Mouse (Mus musculus): ENCODE measurements around the gene Gfpt1.

Gfpt1 gene

DNA sequence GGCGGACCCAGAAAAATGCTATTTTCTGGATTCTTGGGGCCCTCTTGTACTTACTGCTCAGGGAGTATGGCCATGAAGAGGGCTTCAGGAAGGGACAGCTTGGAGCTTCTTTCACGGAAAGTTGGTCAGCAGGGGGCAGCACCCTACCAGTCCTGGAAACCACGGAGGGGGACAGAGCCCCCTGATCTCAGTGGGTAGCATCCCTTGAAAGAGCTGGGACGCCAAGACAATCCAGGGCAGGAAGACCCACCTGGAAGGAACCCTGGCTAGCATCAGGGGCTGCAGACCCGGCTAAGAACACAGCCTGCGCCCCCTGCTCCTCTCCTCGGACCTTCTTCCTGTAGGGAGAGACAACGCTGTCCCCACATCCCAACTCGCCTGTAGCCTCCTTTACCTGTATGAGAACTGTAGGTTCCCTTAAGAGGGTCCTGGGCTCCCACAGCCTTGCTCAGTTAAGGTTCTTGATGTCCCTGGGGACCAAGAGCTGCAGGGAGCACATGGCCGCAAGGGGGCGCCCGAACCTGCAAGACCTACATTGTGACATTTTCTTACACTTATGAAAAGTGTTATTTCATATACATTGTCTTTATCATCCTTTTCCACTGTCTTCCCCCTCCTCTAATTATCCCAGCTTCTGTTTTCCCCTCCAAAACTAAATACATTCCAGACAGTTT is 58.8 kb downstream of the Gfpt1 start:
- DNase-seq (ENCODE audit: low read depth, low spot score) = peak; percentile 77

DNA sequence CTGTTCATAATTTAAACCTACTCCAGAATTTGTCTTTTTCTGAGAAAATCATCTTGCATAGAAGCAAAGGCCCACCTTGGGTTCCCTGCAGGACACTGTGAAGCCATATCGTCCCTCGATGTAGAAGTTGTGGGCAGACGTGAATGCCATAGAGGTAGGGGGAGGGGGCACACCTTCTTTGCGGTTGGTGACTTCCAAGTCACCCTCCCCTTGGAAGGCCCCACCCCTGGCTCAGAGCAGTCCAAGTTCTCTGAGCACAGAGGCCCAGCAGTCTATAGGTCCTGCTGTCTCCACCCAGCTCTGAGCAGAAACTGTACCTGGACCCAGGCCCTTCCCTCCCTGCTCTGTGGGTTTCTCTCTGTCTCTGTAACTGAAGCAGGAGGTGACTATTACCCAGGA is 59.3 kb downstream of the Gfpt1 start:
- DNase-seq (ENCODE audit: low read depth, low spot score) = peak; percentile 17

DNA sequence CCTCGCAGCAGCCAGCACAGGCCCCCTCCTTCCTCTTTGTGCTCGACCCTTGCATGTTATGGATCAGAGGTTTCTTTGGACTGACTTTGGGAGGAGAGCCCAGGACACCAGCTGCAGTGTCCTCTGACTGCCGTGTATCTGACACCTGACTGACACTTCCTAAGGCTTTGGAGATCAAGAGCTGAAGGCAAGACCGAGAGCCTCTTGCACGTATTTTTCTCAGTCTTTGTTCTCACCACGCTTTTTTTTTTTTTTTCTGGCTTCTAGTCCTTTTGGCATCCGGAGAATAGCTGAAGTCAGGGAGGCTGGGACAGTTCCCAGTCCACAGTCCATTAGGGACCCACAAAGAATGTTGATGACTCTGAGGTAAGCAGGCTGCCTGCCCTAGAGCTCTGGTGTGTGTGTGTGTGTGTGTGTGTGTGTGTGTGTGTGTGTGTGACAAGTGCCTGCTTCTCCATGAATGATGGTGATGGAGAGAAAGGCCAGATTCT is 59.8 kb downstream of the Gfpt1 start:
- DNase-seq (ENCODE audit: low read depth, low spot score) = no peak

DNA sequence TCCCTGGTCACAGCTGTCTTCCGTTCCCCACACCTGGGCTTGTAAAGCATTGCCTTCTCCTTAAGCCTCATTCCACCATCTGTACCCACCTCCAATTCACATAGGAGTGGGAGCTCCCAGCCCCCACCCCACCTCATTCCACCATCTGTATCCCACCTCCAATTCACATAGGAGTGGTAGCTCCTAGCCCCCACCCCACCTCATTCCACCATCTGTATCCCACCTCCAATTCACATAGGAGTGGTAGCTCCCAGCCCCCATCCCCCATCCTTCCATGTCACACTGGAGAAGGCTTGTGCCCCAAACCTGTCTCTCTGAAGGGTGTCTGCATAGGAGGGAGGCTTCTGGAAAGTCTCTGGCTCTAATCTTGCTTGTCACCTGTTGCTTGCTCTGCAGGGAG is 60.7 kb downstream of the Gfpt1 start:
- peak; percentile 31 for DNase-seq (ENCODE audit: low read depth, low spot score)

DNA sequence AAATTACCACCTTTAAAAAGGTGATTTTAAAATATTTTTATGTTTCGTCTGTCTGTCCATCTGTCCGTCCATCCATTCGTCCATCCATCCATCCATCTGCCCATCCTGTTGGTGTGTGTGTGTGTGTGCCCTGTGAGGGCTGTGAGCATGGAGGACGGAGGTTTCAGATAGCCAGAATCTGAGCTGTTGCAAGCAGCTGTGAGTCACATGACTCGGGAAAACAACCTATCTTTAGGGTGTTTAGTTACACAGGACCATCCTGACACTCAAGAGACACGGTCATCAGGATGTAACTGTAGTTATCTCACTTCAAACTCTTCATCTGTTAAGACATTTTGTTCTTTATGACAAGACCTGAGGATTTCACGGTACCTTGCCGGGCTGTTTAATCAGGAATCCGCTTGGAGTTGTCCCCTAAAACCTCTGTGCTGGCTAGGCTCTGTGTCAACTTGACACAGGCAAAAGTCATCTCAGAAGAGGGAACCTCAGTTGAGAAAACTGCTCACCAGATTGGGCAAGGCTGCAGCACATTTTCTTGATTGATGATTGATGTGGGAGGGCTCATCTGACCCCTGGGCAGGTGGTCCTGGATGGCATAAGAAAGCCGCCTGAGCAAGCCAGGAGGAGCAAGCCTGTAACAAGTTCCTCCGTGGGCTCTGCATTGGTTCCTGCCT is 61.6 kb downstream of the Gfpt1 start, which contains the start of gene D6Ertd527e:
Gene D6Ertd527e, plus strand, starts transcription at position 624 of the 674 bp plus-strand sequence.
- DNase-seq (ENCODE audit: low read depth, low spot score) = no peak

DNA sequence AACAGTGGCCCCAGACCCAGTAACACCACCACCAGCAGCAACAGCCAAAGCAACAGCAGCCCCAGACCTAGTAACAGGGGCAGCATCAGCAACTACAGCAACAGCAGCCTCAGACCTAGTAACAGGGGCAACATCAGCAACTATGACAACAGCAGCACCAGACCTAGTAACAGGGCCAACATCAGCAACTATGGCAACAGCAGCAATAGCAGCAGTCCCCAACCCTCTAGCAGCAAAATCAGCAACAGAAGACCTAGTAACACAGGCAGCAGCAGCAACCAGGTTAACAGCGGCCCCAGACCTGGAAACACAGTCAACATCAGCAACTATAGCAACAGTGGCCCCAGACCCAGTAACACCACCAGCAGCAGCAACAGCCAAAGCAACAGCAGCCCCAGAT is 68.8 kb downstream of the Gfpt1 start:
- no peak for DNase-seq (ENCODE audit: low read depth, low spot score)

DNA sequence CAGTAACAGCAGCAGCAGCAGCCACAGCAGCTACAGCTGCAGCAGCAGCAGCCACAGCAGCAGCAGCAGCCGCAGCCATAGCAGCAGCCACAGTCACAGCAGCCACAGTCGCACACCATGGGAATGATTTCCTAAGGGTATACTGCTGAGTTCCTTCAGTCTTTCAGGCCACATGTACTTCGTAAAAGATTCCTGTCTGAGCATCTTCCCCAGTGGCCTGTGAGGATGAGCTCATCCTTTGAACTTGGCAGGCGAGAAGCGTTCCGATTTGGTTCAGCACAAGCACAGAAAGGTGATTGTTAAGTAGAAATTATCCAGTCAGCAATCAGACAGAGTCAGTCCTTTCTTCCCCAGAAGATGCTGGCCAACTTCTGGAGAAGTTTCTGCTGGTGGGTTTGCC is 69.5 kb downstream of the Gfpt1 start:
- no peak for DNase-seq (ENCODE audit: low read depth, low spot score)

DNA sequence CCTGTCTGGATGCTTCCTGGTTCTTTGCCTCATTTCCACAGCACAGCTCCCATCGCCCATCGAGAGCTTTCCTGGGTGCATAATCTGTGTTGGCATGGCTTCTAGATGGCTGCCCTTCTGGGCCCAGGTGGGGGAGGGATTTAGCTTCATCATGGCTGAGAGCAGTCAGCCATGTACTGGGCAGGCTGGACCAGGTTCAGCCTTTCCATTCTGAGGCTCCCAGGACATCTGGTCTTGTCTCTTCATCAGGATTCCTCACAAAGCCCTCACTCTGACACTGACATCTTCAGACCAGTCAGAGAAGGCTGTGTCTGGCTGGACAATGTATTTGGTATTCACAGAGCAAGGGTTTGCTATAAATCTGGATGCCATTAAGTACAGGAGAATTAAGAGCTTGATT is 73.3 kb downstream of the Gfpt1 start:
- DNase-seq (ENCODE audit: low read depth, low spot score) = no peak

DNA sequence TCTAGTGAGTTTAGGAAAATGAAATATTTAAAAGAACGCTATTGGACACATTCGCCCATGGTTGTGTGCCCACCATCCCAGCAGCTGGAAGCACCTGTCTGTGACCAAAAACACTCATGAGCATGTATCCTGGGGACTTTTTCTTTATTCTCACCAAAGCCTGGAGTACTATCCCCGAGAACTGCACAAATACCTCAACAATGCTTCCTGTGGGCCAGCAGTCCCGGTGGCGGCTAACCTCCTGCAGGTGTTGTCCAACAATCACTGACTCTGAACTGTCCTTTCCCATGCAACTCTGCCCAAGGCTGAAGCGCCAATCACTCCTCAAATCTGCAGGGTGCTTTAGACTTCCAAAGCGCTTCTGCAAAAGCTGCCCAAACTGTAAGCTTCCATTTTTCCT is 74.0 kb downstream of the Gfpt1 start:
- DNase-seq (ENCODE audit: low read depth, low spot score) = no peak

DNA sequence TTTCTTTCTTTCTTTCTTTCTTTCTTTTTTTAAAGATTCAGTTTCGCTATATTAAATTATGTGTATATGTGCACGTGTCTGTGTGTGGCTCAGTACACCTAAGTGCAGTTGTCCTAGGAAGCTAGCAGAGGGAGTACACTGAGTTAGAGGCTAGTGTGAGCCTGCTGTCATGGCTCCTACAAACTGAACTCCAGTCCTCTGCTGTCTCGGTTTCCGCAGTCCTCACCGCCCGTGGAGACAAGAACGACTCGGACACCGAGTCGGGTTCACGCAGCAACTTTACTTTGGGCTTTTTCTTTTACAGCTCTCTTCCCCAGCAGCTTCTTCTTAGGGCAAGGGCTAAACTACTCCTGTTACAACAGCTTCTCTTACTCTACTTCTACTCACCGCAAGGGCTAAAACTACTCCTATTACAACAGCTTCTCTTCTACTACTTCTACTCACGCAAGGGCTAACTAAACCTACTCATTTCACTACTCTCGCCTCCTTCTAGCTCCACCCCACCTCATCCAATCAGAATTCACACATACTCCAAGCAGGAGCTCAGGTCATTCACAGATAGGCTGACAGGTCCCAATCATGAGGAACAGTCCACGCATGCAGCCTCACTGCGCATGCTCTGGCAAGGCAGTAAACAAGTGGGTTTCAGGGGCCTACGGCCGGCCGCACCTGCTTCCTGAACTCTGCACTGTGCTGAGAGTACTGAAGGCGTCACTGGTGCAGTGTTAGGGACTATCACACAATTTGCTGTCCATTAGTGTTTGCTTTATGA is 76.6 kb downstream of the Gfpt1 start:
- no peak for DNase-seq (ENCODE audit: low read depth, low spot score)

DNA sequence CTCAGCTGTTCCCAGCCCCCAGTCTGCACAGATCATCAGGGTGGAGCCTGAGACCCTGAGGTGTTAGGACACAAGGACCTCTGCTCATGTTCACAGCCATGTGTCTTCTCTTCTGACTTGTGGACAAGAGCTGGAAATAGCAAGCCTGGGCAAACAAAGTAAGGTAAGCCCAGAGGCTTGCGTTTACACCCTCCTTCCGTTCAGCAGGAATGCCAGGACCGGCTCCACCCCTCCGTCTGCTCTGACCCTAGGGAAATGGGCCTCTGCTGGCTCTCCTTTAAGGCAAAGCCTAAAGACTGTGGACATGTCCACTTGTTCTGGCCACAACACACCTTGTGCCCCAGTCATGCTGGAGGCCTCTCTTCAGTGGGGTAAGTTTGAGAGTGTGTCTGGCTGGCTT is 77.3 kb downstream of the Gfpt1 start:
- no peak for DNase-seq (ENCODE audit: low read depth, low spot score)

DNA sequence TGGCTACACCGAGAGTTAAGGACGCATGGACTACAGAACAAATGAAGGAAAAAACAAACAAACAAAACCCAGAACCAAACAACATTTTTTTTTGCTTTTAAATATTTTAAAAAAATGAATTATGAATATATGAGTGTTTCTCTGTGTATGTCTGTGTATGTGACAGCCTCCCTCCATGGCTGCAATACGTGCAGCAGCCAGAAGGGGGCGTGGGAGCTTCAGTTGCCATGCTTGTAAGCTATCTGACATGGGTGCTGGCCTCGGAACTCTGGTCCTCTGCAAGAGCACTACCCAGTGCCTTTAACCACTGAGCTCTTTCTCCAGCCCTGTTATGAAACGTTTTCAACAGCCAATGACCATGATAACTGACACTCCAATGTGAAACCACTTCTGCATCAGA is 78.0 kb downstream of the Gfpt1 start:
- DNase-seq (ENCODE audit: low read depth, low spot score) = no peak

DNA sequence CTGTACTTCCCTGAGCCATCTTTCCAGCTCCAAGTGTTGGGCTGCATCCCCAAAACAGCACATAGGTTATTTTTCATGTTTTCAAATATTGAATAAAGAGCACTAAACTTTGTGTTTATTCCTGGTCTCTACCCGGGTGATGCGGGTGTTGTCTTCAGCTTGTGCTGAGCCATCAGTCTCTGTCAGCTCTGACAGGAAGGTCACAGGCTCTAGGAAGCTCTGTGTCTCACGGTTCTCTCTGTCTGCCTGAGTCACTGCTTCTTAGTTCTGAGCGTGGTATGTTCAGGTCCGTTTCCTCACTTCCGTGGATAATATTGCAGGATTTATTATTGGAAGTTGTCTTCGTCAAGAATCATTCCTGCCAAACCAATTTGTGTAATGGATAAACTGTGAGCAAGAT is 79.3 kb downstream of the Gfpt1 start:
- no peak for DNase-seq (ENCODE audit: low read depth, low spot score)

DNA sequence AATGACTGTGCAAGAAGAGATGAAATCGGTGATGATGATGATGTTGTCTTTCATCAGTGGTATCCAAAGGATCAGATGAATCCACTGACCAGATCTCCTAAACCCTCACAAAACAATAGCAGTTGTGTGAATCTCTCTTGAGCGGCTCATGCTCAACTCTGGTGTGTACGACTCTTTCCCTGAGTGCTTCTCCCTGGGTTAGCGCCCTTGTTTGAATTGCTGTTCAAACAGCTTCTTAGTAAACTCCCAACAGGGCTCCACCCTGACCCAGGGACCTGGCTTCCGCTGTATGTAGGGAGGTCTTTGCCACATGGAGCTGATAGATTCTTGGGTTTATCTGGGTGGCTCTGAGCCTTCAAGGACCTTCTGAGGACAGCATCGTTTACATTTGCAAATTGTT is 80.8 kb downstream of the Gfpt1 start:
- DNase-seq (ENCODE audit: low read depth, low spot score) = no peak

DNA sequence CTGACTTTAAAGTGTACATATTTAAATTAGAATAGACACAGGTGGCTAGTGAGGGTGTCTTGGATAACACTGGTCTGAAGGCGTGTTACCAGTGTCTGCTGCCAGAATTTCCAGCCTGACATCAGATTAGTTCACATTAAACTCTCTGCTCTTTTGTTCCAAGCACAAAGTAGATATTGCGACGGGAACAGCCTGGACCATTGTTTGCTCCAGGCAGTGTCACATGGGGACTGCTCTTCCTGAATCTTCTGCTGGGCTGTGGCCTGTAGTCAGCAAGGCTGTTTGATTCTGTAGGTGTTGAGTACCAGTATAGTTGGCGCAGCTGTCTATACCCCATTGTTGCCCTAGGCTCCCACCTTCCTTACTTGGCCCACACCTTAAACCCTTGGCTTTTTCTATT is 81.3 kb downstream of the Gfpt1 start:
- DNase-seq (ENCODE audit: low read depth, low spot score) = no peak

DNA sequence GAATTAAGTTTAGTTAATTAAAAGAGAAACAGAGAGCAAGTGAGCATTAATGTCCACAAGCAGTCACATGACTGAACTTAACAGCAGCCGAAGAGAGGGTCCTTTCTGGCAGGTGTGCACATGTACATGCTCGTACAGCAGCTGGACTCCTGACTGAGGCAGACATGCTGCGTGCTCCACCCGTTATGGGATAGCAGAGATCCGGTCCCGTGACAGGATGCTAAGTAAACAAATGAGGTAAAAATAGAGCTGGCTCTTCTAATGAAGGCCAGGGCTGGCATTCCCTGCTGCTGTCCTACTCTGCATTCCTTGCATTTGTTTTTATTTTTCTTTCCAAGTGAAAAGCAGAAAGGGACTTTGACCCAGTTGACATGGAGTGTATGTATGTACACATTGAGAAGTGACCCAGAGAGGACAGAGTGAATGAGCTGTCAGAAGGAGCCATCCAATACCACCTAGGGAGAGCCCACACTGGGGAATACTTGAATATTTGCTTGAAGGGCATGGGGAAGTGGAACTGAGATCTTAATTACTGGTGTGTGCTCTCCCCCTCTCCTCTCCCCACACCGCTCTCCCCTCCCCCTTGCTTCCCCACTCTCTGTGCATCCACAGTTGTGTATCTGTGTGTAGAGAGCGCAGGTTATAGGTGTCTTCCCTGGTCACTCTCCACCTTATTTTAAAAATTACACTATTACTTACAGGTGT is 84.6 kb downstream of the Gfpt1 start:
- DNase-seq (ENCODE audit: low read depth, low spot score) = no peak

DNA sequence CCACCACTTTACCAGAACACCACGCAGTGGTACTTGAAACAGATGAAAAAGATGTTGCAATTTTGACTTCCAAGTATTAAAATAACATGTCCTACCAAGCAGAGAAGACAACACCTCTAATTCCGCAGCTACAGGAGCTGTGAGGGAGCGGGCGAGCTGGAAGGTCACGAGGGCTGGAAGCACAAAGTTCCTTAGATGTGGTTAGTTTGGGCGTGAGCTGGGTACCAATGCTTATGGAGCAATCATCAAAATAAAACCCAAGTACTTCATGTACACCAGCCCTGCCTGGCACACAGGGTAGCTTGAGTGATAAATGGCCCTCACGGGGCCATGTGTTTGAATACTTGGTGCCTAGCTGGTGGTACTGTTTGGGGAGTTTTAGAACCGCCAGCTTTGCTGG is 87.2 kb downstream of the Gfpt1 start:
- no peak for DNase-seq (ENCODE audit: low read depth, low spot score)

DNA sequence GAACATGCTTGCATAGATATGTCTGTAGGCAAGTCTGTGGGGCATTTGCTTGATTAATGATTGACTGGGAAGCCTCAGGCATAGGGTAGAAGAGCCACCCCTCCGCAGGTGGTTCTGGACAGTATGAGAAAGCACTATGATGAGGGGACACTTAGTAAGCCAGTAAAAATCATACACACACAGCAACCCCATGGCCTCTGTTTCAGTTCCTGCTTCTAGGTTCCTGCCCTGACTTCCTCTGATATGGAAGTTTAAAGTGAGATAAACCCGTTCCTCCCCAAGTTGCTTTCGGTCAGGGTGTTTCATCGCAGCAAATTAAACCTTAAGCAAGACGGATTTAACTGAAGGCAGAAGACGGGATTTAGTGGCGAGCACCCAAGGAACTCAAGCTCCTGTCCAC is 88.0 kb downstream of the Gfpt1 start:
- DNase-seq (ENCODE audit: low read depth, low spot score) = no peak

DNA sequence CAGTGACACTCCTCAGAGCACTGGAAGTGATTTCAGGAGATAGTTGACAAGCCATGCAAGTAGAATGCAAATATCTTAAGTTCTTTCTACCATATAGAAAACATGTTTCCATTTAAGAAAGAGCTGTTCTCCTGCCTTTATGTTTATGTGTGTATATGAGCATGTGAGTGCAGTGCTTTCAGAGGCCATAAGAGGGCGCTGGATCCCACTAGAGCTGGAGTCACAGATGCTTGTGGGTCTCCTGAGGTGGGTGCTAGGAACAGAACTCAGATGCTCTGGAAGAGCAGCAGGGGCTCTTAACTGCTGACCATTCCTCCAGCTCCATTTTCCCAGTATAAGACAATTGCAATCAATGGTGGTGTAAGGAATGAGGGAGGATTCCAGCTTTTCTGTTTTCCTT is 88.4 kb downstream of the Gfpt1 start:
- no peak for DNase-seq (ENCODE audit: low read depth, low spot score)

DNA sequence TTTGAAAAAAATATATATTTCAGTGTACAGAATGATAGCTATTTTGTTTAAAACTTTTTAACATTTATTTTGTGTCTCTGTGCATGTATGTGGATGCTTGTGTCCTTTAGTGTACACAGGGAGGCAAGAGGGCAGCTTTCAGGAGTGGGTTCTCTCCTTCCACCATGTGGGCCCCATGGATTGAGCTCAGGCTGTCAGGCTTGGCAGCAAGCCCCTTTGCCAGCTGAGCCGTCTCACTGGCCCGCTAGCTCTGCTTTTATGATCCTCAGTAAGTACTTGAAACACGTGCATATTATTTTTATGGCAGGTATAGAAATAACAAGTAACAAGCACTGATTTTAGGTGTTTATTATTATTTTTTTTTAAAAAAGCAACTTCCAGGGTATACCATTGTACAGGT is 90.9 kb downstream of the Gfpt1 start:
- no peak for DNase-seq (ENCODE audit: low read depth, low spot score)

DNA sequence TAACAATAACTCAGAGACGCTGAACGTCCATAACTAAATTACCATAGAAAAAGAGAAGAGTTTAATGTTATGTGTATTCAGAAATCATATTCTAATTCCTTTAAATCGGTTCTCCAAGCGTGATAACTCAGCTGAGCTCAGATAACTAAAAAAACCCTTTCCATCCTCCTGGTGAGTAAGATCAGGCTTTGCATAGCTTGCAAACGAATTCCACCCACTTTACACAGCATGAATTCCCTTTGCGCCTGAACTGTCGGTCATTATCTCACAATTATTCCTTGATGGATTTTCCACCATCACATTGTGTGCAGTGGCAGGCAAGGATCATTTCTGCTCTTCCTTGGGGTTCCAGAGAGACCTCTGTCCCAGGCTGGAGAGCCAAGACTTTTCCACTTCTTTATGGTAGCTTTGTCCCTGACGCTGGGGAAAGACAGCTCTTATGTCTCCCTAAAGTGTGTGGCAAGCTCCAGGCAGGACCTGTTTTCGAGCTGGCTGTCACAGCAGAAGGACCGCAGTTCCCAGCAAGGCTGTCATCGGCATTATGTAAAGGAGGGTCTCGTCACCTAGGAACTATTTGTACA is 91.4 kb downstream of the Gfpt1 start:
- no peak for DNase-seq (ENCODE audit: low read depth, low spot score)

DNA sequence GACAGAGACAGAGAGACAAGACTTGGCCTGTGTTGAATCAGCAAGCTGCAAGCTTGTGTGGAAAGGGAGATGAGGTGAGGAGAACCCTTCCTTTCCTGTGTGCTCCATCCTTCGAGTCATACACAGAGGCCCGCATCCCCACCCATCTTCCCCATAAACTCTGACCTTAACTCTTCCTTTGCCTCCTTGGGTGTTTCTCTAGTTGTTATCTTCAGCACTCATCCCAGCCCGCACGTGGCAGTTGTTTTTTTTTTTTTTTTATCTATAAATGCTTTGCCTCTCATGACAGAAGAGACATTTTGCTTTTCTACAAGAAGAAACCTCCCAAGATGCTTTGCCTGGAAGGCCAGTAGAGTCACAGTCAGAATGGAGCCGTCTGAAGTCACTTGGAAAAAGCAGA is 95.8 kb downstream of the Gfpt1 start:
- DNase-seq (ENCODE audit: low read depth, low spot score) = no peak

All from forelimb bud, embryonic 11.5 days (tissue).